Mouse (Mus musculus) urinary bladder, postnatal 36 days (tissue): ENCODE measurements at regions not wholly inside any gene's neighbourhood (a gene's known extent, or its start where the extent isn't known, plus 50 kb on each side); places are given as distances from the start of the nearest gene placed in this dataset.

Experiments
- DNase-seq, 2 experiments: peaks; one replicate each; pipeline ENCODE4 v3.0.0; 2022; ENCODE audit warnings: low spot score in 2 of 2, mixed read lengths in 1 of 2

DNA sequence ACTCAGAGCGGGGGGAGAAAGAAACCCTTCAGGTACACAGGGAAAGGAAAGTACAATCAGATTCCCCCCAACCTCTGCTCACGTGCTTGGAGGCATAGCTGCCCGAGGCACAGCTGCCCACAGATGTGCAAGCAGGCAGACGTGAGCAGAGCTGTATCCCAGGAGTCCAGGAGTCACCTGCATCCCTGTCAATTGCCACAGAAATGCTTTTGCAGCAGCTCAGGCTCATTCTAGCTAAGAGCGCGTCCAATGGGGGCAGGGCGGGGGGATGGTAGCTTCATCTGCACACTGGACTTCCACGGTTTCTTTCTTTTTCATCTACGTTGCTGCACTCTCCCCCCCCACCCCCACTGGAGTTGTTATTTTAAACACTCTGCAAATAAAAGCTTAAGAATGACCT, 66.0 kb upstream of the Fat4 start:
- no peak for DNase-seq

GRCm38 (mm10) chr3:38820315-38820714, 66.4 kb upstream of the Fat4 start:
- DNase-seq = no peak

DNA sequence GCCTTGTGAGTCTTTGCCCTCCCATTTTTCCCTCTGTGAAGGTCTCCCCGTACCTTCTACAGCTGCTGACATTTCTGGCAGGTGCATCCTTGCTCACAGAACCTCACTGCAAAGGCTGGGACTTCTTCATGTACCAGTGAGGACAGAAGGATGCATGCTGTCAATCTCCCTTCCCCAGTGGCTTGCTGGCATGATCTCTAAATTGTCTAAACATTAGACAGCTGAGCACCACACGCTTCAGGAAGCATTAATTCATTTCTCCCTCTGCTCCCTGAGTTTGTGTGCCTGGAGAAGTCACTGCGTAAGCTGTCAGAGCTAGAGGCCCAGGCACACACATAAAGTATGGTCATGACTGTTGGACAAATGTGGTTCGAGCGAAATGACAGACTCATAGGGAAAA, 69.1 kb upstream of the Fat4 start:
- DNase-seq = no peak

GRCm38 (mm10) chr3:38812457-38812856, 74.3 kb upstream of the Fat4 start:
- no peak for DNase-seq

DNA sequence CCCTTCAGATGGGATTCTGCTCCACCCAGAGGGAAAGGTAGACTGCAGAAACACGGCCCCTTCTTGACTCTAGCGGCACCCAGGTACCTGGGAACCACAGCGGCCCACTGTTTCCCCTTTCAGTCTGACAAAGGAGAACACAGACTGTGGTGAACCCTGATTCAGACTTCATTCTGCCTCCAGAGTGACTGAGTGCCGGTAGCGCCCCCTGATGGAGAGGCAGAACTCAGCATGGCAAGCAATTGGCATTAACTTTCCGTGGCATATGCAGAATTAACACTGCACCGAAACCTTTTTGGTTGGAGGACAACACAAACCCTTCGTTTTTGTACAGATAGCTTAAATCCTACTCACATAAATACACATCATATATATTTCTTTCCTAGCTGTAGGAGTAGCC, 75.1 kb upstream of the Fat4 start:
- DNase-seq = no peak

GRCm38 (mm10) chr3:38806469-38807055, 80.2 kb upstream of the Fat4 start:
- DNase-seq = no peak

- DNase-seq = no peak
These were observed 80.7 kb upstream of the Fat4 start for GRCm38 (mm10) chr3:38806036-38806435.

DNA sequence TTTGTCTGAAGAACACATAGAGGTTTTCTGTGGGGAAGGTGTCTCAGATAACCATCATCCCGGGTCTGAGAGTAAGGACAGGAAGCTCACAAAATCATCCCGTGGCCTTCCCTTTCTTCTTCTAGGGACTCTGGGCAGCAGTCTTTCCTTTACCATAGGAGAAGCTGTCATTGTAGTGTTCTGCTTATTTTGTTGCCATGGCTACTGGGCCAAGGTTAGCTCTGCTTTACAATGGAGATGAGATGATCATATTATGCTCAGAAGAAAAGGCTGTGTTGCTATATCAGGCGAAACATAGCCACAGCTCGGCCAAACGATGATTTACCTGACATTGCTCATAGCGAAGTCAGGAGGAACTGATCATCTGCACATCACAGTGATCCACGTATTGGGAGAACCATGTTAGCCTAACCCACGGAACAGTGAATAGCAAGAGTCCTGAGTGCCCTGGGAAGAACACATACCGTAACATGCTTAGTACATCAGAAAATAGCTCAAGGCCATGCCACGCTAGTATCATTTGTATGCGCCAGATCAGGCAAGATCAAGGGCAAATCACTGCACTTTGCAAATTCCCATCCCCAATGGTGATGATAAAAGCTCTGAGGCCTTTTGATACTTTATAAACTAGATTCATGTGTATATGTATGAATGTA, 91.0 kb upstream of the Fat4 start:
- no peak for DNase-seq

GRCm38 (mm10) chr3:38793221-38793620, 93.5 kb upstream of the Fat4 start:
- no peak for DNase-seq

DNA sequence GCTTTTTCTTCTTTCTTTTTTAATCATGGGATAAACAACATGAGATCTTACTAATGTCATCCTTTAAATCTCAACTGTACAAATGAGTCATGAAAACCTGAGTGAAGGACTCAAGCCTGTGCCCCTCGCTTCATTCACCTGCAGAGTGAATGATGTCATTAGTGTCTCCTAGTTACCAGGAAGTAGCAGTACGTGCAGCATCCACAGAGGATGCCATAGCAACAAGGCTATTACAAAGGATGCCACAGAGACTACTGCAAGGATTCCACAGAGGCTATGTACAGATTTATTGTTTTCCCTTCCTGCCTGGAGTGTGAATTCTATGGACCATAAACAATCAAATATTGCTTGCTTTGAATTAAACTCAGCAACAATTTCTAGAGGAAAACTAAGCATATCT, 98.0 kb upstream of the Fat4 start:
- no peak for DNase-seq

GRCm38 (mm10) chr3:38783711-38784110, 103.0 kb upstream of the Fat4 start:
- no peak for DNase-seq

DNA sequence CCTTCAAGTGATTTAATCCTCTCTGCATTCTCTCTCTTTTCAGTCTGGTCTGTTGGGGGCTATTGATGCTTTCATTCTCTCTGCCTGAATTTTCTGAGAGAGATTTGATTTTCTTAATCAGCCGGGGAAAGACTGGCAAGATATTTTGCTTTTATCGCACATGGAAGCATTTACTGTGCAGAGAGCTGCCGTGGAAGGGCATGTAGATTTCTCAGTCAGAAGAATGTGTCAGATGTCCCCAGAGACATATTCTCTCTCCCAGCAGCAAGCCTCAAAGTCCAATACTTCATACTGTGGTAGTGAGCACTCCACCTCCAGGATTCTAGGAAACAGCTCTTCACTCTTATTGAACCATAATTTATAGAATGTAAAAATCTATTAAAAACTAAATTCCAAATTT, 103.7 kb upstream of the Fat4 start:
- no peak for DNase-seq

DNA sequence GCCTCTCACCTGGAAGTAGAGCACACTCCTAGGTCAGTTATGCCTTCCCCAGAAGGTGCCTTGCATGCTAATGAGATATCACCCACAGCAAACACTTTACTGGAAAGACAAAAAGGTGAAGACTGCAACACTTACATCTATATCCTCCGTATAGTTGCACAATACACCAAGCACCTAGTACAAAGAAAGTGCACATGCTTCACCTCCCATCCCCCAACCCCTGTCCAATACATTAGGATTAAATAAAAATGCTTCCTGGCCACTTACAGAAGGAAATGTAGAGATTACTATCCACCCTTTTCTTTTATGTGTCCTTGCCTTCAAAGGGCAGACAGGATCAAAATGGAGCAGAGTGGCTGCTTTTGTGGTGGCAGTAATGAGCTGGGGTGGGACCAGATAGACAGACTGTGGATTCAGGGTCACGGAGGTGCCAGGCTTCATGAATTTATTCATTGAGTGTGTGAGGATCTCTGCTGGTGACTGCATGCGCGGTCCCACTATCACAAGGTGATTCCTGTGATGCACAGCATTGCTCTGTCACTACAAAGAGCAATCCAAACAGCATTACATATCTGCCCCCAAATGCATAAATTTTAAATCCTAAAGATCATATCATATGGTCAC, 109.9 kb upstream of the Fat4 start:
- DNase-seq = no peak

DNA sequence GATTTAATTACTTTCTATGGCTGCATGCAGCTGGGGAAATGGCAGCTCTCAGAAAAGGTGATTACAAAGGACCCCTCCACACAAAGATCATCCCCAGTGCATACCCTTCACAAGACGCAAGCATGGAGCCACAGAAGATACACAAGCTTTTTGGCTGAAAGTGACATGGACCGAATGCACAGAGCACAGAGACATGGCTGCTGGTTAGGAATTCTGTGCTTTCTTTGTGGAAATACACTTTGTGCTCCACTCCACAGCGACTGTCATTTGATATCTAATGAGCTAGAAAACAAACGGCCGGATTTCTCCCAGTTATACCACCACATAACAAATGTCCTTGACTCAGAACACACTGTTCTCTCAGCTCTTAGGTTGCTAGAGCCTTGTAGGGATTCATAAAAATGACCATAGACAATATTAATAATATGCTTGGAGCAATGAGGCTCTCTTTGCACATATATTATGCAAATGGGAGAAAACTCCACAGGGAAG, 132.1 kb upstream of the Fat4 start:
- no peak for DNase-seq

GRCm38 (mm10) chr3:38753446-38754205, 133.1 kb upstream of the Fat4 start:
- no peak for DNase-seq

DNA sequence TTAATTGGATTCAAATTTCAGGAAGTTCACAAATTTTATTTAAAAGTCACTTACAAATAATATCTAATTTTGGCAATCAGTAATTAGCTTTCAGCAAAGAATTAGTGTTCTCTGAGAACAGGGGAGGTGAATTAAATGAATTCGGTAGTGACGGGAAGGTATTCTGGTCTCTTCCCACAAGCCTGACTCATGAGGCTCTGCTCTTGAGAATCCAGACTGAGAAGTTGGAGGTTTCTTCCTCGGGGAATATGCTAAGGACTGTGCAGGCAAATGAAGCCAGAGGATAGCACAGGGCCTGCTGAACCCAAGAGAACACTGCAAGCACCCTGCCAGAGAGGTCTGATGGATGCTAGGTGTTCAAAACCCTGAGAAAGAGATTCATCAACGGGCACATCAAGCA, 144.6 kb upstream of the Fat4 start:
- DNase-seq = no peak

DNA sequence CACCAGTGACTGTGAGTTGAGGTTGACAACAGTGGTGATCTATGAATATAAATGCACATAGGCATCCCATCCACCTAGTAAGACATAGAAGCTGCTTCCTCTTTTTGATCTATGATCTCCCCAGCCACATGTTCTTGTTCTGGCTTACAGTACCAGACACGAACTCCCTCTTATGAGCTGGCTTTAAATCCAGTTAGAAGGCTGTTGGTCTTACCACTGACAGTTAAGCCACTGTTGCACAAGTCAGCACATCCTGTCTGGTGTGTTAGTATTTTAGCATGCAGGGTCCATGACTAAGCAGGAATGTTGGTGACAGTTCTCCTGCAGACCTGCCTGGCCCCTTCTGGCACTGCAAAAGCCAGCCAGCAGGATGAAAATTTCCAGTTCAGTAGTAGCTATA, 164.1 kb upstream of the Fat4 start:
- DNase-seq = no peak

GRCm38 (mm10) chr3:38712078-38712873, 174.5 kb upstream of the Fat4 start:
- DNase-seq = no peak

- no peak for DNase-seq
These were observed 175.5 kb upstream of the Fat4 start for GRCm38 (mm10) chr3:38711229-38711628.

DNA sequence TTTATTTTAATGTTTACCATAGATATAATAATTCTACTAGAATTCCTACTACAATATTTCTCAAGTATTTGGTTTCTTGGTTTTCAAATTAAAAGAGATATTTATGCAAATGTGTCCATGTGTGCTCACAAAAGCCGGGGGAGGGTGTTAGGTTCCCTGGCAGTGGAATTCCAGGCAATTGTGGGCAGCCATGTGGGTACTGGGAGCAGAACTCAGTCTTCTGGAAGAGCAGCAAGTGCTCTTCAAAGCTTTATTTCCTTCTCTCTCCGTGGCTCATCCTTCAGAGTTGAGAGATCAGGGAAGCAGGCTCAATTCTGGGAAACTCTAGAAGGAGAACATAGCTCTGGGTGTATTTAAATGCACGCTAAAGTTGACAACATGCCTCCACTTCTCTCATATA, 178.8 kb upstream of the Fat4 start:
- no peak for DNase-seq

GRCm38 (mm10) chr3:38699206-38699605, 187.5 kb upstream of the Fat4 start:
- DNase-seq = no peak

GRCm38 (mm10) chr3:38697871-38698270, 188.9 kb upstream of the Fat4 start:
- DNase-seq = no peak
